8 mouse cellular contexts compared by ENCODE assay signal in the genomic region with DNA sequence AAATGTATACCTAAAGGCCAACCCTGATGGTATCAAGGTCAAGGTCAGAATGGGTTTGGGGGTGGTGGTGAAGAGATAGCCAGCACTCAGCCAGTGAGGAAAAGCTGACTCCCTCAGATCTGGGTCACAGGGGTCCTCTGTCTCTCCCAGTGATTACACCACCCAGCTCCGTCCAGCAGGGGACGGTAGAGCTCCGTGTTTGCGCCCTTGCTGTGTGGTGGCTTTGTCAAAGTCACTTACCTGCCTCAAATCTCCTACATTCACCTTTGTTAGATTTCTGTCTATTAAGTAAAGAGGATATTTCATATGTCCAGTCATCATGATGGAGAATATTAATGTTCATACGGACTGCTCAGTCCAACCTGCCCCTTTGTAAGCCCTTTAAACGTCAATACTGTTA. TPM values are rescaled to one million over a fixed set of nuclear protein-coding genes. Genes with fewer than 3 reads are reported as not detected.
A peak's percentile ranks its signal among the peaks of the same experiment; 100 is the strongest.
DNase-seq lines count a peak whose midpoint lies in the region; TF ChIP-seq lines count a peak whose summit lies in the region.
"Had no signal": no experiment of that assay in that cellular context is flagged by ENCODE, and none has a peak within 500 bp of the region (broad histone marks: within the 10 kb centered on the region; RNA-seq: fewer than 3 reads in every experiment).

No protein-coding gene starts in this region.

- H3K9me3 ChIP-seq in ES-Bruce4 (replicated peaks; ENCODE audit: control insufficient read depth, insufficient read depth, low read length, poor library complexity, severe bottlenecking) = no peaks in the 10 kb centered on the region
- H3K9me3 ChIP-seq: megakaryocyte, embryonic 14.5 days had no signal

- no peak overlapping the region for H3K4me3 ChIP-seq in ES-Bruce4 (ENCODE audit: low read depth, low read length)
- H3K4me3 ChIP-seq: megakaryocyte, embryonic 14.5 days had no signal

- TF ChIP-seq EP300 in ES-Bruce4 (IDR thresholded peaks at IDR 0.05; ENCODE audit: insufficient read depth, low read depth, low read length) = no peak

- H3K36me3 ChIP-seq in ES-Bruce4 (ENCODE audit: control insufficient read depth, insufficient read depth, low read length, poor library complexity, severe bottlenecking) = no peaks in the 10 kb centered on the region

- TF ChIP-seq CTCF in ES-Bruce4 (IDR thresholded peaks at IDR 0.05; ENCODE audit: low read depth, low read length) = peak; percentile 84

- H3K9ac ChIP-seq in ES-Bruce4 (ENCODE audit: low read depth, poor library complexity, severe bottlenecking) = no peak overlapping the region

- H3K27me3 ChIP-seq in ES-Bruce4 (ENCODE audit: control insufficient read depth, insufficient read depth, low read length, poor library complexity, severe bottlenecking) = no peaks in the 10 kb centered on the region

- H3K27ac ChIP-seq in ES-Bruce4 (ENCODE audit: insufficient read depth, low read length) = no peak overlapping the region

- H3K4me1 ChIP-seq in ES-Bruce4 (ENCODE audit: control insufficient read depth, insufficient read depth, low read length) = no peaks in the 10 kb centered on the region
- H3K4me1 ChIP-seq: megakaryocyte, embryonic 14.5 days had no signal

- DNase-seq in kidney, adult 18-20 months = peak; percentile 41
- DNase-seq in kidney, adult 11 months = no peak
- DNase-seq in B cell, adult 2 months = peak; percentile 36 to 51
- peak; percentile 55 for DNase-seq in embryo, embryonic 11 days
- peak; percentile 72 to 73 for DNase-seq in kidney, postnatal 4 days
- DNase-seq in retina, postnatal 7 days (ENCODE audit: low read depth, low spot score) = peak; percentile 38

- TF ChIP-seq POLR2A in ES-Bruce4 (IDR thresholded peaks at IDR 0.05; ENCODE audit: insufficient read depth, low read length) = no peak

RNA-seq across cellular contexts. Expression of a gene that starts 19.5 kb away (rescaled TPM):
- polyA plus RNA-seq in ES-Bruce4 (2011; ENCODE audit: insufficient read depth, insufficient read length, low read depth, missing spikeins) = 0.55 and 1.1 TPM in 2 replicates
